Mouse (Mus musculus): ENCODE data around the gene Pdcl3. TPM values are rescaled to one million over a fixed set of nuclear protein-coding genes. Genes with fewer than 3 reads are reported as not detected.
"Not testable (repeated sequence)": the region's sequence is repeated elsewhere in the genome, so short reads cannot be mapped to it uniquely, and the experiment has no call there.

Gene Pdcl3
- total RNA-seq, 2 experiments from 2014 or later, result 37.3 to 37.4 TPM

DNA sequence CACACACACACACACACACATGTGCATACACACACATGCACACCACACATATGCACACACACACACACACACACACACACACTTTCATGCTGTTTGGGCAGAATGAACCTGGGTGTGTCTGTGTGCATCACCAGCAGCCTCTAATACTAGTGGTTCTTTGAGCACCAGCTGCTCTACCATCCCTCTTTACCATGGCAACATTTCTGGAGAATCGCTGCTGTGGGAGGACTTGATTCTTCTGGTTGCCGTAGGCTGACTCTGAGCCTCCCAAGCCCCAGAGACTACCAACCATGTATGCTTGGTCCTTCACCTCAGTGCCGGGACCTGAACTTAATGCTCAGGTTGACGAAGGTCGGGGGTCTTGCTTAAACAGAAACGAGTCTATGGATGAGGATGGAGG lies 28.4 kb downstream of the Pdcl3 start:
- peak in 1 of 2 experiments; percentile 49 for DNase-seq (ENCODE audit: low spot score in 2 of 2)
- intact Hi-C loops (cut with DNase I), result loop anchor here (5.0 kb wide), 2 partner anchors 73 to 178 kb away; partner anchors contain the start of gene Npas2

DNA sequence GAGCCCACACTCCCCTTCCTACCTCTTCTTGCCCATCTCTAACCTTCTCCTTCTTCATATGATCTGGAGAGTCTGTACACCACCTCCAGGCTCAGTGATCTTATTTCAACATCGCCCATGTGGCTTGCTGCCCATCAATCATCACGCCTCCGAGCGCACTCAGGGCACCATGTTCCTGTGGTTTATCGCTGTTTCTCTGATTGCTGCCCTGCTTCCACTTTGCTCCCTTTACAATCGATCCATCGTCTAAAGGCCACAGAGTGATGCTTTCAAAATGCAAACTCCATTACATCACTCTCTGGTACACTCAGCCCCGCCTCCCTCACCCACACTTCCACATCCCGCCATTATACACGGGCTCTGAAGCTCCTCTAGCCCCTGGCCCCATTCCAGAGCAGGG lies 30.1 kb downstream of the Pdcl3 start:
- intact Hi-C loops (cut with DNase I), result loop anchor here (5.0 kb wide), 1 partner anchor 47 kb away; no protein-coding TSS in a partner anchor

DNA sequence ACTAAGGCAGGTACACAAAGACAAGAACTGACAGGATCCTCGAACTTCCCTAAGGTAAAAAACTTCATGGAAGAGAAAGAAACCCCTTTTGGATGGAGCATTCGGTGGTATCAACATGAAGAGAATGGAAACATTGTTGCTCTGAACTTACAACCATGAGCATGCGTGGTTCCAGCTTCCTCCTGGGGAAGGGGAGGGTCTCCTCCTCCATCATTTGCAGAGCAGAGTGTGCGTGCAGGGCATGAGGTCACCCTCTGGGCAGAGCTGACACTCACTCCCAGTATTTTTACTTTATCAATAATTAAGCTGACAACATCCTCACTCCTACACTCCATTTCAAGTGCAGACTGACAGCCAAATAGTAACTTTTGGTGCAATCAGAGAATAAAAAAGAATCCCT lies 32.5 kb downstream of the Pdcl3 start:
- intact Hi-C loops (cut with DNase I), result loop anchor here (5.0 kb wide), 1 partner anchor 44 kb away; no protein-coding TSS in a partner anchor
- DNase-seq (ENCODE audit: low spot score in 2 of 2), result no peak

More for the DNA sequence above, 30.1 kb downstream of the Pdcl3 start:
- DNase-seq (ENCODE audit: low spot score in 2 of 2), result no peak

- intact Hi-C loops (cut with DNase I), result no loop called here
- DNase-seq (ENCODE audit: low spot score in 2 of 2), result no peak
These were observed 39.7 kb downstream of the Pdcl3 start for GRCm38 (mm10) chr1:39025142-39025541.

- intact Hi-C loops (cut with DNase I), result no loop called here
- DNase-seq (ENCODE audit: low spot score in 2 of 2), result no peak
These were observed 40.4 kb downstream of the Pdcl3 start for GRCm38 (mm10) chr1:39025840-39026239.

DNA sequence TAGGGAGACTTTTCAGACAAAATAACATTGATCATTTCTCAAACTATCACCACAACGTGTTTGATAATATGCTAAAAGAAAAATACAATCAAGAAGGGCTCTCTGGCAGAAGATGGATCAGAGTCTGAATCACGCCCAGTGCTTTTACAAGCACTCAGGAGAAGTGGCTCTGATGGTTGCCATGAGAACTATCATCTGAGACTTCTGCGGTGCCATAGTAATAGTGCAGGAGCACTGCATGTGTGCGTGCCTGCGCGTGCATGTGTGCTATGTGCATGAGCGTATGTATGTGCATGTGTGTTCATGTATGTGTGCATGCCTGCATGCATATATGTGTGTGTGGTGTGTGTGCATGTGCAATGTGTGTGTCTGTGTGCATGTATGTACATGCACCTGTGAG lies 43.8 kb downstream of the Pdcl3 start:
- no peak for DNase-seq (ENCODE audit: low spot score in 2 of 2)
- intact Hi-C loops (cut with DNase I), result no loop called here

DNA sequence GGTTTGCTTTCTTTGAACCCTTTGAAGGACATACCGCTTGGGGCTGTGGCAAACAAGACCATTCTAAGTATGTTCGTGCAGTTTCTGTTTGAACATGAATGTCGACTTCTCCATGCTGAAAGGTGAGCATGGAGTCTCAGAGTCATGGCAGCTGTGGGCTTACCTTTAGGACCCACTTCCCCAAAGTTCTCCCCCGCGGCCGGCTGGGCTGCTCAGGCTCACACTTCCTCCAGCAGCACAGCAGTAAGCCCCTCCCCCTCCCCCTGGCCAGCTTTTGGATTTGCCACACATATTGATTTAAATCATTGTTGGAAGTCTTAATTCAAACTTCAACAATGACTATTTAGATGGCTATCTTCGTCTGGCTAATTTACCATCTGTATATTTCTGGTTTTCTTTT lies 44.7 kb downstream of the Pdcl3 start:
- intact Hi-C loops (cut with DNase I), result no loop called here
- no peak for DNase-seq (ENCODE audit: low spot score in 2 of 2)

DNA sequence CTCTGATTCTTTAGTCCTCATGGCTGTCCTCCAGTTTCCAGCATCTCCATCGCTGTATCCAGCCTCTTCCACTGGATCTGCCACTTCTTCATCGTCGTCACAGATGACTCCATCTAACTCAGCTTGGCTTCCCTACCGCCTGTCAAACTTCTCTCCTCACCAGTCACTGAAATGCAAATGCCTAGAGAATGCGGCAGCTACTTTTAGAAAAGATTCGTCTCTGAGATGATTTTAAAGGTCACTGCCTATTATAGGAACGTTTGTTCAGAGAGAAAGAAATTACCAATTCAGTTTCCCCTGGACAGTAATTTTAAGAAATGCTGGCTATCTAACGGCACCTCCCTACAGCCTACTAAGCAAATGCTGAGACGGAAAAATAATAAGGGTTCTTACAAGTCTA lies 50.4 kb downstream of the Pdcl3 start:
- no peak for DNase-seq (ENCODE audit: low spot score in 2 of 2)
- intact Hi-C loops (cut with DNase I), result no loop called here

DNA sequence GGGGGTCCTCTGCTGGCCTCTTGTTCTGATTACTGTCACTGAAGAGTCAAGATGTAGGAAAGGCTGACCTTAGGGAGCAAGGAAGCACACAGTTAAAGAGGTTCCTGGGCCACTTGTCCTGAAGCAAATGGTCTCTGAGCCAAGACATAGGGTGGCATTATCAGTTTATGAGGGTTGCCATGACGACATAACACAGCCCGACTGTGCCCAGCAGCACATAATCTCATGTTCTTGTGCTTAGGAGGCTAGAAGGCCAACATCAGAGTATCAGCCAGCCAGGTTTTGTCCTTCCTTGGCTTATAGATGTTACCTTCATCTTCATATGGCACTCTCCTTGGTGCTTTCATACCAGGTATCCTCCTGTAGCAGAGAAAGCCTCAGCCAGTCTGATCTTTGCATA lies 56.8 kb downstream of the Pdcl3 start:
- no peak for DNase-seq (ENCODE audit: low spot score in 2 of 2)
- intact Hi-C loops (cut with DNase I), result no loop called here

DNA sequence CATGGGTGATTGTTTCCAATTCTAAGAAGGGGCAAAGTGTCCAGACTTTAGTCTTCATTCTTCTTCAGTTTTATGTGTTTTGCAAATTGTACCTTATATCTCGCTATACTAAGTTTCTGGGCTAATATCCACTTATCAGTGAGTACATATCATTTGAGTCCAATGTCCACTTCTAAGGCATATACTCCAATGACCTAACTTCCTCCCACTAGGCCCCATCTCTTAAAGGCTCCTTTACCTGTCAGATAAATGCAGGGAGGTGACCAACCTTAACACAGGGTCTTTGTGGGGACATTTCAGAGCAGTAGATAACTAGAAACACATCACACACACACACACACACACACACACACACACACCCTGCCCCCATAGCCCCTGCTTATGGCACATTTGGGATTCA lies 59.0 kb downstream of the Pdcl3 start:
- DNase-seq (ENCODE audit: low spot score in 2 of 2); intact Hi-C loops (cut with DNase I): not testable (repeated sequence)

DNA sequence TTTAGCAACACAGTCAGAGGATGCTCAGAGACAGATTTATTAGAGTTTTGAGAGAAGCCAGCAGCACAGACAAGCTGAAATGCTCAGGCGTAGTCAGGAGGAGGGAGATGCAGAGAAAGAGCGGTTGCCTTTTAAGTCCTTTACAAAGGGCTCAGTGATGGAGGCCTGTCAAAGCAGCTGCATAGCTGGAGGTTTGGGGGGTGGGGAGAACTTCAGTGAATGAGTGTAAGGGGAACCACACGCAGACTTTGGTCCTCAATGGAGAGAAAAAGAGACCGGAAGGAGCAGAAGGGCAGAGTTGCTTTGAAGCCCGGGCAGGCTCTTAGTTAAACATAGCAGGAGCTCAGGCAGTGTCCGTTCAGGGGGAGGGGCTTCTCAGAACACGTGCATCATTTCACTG lies 61.3 kb downstream of the Pdcl3 start:
- no peak for DNase-seq (ENCODE audit: low spot score in 2 of 2)
- intact Hi-C loops (cut with DNase I), result no loop called here

Other genes starting within 250 kb of the Pdcl3 start
- 100 to 1,000 TPM; 108 to 120 TPM for gene Lonrf2, start 148.9 kb upstream of the Pdcl3 start, total RNA-seq (2021)
- 10 to 100 TPM; 58.8 to 65.8 TPM for gene Chst10, start 87.4 kb upstream of the Pdcl3 start, total RNA-seq (2021)
- gene Nms, start 46.5 kb upstream of the Pdcl3 start, total RNA-seq (2021), result not detected
- gene Npas2, start 208.1 kb downstream of the Pdcl3 start, total RNA-seq (2021), result 10 to 100 TPM; 59.3 to 65.4 TPM